Mouse (Mus musculus) gastrocnemius, adult 8-10 months (tissue): ENCODE data around the gene Dpy19l1. TPM values are rescaled to one million over a fixed set of nuclear protein-coding genes. Genes with fewer than 3 reads are reported as not detected.

Source experiments
- DNase-seq, 2 experiments: peaks; one replicate each; pipeline ENCODE4 v3.0.0; 2022; ENCODE audit warnings: low spot score in 2 of 2
- total RNA-seq, 4 experiments: library from RNA; stranded (reverse); gene quantifications; 2 replicates each; pipeline ENCODE4 v1.2.4; 2022

Dpy19l1 gene
- total RNA-seq, 4 experiments from 2014 or later: 2.7 to 3.5 (median 3.2) TPM

DNA sequence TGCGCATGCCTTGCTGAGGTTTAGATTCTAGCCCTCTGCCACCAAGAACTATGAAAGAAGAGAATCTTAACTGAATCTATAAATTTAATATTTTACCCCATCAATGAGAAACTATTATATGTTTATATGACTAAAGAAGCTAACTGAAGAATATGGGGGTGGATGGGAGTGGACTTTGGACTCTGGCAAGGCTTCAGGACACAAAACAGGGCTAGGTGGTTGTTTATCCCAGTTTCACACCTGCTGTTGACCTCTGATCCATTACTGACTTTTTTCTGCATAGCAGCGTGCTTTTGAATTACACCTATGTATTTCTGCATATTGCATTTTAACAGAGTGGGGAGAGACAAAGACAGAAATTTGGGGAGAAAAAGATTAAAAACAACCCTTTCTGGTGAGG is 124.1 kb downstream of the Dpy19l1 start:
- no peak for DNase-seq

Other genes with a start within 250 kb of the Dpy19l1 start
- gene Cypt4, start 122.1 kb upstream of the Dpy19l1 start, total RNA-seq: not detected
- gene Dpy19l2, start 193.2 kb upstream of the Dpy19l1 start, total RNA-seq: not detected